Mouse (Mus musculus): ENCODE measurements around the gene Retreg3.
"Not testable (repeated sequence)": the region's sequence is repeated elsewhere in the genome, so short reads cannot be mapped to it uniquely, and the experiment has no call there.

Gene Retreg3

GRCm38 (mm10) chr11:101149178-101150105, 29.7 kb upstream of the Retreg3 start:
- intact Hi-C loops (cut with DNase I): no loop called here

- intact Hi-C loops (cut with DNase I): no loop called here
Observed at GRCm38 (mm10) chr11:101148751-101149150, 29.1 kb upstream of the Retreg3 start.

DNA sequence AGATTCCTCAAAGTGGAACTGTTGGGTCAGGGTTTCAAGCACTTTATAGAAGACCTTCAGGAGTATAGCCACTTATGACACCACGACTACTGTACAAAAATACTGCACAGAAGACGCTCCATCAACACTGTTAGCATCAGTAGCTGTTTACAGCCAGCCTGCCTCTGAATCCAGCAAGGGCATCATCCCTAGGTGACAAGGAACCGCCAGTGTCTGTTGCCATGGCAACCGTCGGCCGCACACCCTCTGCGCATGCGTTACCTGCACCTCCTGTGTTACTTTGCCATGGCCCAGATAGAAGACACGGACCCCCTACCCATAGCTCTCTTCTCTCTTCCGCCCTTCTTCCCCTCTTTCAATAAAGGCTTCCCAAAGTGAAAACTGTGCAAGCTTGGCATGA, 26.7 kb upstream of the Retreg3 start:
- intact Hi-C loops (cut with DNase I): no loop called here

DNA sequence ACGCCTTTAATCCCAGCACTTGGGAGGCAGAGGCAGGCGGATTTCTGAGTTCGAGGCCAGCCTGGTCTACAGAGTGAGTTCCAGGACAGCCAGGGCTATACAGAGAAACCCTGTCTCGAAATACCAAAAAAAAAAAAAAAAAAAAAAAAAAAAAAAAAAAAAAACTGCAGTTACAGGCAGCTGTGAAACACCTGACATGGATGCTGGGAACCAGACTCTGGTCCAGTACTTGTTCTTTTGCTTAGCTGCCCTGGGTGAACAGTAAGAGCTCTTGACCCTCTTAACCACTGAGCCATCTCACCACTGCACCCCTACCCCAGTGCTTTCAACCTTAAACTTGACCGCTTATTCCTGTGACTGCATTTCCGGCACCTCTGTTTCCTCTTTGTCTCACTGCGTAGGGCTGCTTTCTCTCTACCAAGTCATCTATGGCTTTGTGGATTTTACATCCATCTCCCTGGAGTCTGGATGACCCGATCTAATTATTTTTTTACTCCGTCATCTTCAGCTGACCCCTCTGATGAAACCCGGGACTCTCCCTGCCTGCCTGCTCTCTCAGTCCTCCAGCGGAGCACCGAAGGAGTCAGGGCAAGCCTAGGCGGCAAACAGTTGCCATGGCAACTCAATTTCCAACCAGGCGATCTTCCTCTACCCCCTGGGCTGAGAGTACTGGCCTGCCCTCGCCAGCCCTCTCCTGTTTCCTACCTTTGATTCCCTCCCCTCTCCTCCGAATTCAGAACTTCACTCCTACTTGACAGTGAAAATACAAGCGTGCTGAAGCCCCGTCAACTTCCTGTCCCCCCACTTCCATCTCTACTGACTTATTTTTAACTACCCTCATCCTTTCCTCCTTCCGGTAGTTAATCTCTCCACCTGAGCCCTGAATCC, 23.9 kb upstream of the Retreg3 start:
- intact Hi-C loops (cut with DNase I): no loop called here

DNA sequence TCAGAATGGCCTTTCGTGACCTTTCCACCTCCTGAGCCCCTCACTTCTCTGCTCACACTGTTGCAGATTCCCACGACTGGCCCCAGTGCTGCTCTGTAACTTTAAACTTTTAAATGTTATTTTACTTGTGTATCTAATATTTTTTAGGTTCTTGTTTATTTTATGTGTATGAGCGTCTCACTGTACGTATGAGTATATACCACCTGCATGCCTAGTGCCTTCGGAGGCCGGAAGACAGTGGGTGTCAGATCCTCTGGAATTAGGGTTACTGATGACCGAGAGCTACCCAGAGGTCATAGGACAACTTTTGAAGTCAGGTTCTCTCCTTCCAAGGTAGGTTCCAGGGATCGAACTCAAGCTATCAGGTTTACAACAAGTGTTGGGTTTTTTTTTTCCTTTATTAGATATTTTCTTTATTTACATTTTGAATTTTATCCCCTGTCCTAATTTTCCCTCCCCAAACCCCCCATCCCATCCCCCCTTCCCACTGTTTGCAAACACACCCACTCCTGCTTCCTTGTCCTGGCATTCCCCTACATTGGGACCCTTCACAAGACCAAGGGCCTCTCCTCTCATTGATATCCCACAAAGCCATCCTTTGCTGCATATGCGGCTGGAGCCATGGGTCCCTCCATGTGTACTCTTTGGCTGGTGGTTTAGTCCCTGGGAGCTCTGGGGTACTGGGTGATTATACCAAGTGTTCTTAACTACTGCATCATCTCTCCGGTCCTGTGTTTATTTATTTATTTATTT, 22.7 kb upstream of the Retreg3 start:
- intact Hi-C loops (cut with DNase I): no loop called here

DNA sequence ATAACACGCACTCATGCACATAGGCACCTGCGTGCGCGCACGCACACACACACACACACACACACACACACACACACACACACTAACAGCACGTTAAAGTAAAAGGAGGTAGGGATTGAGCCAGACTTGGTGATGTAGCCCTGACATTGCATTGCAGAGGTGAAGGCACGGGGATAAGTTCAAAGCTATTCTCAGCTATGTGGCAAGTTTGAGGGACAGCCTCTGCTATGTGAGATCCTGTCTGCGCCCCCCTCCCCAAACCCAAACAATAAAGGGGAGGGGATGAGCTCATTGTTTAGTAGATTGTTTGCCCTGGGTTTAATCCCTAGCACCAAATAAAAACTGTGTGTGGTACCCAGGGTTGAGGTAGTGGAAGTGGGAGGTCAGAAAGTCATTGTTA, 21.4 kb upstream of the Retreg3 start:
- intact Hi-C loops (cut with DNase I): no loop called here

DNA sequence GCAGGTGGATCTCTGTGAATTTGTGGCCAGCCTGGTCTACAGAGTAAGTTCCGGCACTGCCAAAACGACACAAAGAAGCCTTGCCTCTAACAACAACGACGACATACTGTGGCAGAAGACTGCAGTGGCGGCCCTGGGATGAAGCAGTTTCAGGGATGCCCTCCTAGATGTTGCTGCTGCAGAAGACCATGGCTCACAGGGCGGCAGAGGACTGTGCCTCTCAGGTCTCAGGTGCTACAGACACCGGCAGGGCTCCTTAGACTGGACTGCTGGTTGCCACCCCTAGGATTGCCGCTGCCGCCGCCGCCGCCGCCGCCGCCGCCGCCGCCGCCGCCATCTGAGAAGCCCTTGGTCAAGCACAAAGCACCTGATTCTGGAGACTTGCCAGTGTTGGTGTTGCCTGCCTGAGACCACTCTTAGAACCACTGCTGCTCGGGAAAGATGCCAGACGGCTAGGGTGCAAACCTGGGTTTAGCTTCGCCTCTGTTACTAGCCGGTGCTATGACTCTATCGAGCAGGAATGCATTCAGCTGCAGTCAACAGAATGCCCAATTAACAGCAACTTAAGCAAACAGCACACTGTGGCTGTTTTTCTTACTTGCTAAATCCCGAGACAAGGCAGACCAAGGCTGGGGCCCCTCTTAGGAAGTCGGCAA, 20.6 kb upstream of the Retreg3 start:
- intact Hi-C loops (cut with DNase I): no loop called here

DNA sequence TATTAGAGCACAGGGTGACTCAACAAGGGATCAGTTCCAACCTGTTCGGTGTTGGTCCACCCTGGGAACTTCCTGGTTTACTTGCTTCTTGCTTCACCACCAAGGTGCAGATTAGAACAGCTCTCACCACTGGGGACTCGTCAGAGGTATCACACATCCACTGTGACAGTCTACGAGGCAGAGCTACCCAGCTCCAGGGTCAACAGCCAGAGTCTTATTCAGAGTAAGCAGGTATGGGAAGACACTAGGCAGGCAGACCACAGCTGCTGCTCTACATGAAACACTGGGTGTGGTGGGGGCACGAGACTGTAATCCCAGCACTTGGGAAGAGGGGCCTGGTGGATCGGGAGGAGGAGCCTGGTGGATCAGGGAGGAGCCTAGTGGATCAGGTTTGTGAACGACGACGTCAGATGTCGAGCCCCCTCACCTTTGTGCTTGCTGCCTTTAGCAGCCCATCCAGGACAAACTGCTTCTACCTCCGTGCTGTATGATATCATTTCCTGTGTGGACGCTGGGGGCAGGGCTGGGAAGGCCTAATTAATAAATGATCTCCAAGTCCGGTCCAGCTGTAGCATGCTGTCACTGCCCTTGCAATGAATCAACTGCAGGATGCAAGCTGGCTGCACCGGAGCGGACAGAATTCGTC, 19.0 kb upstream of the Retreg3 start:
- intact Hi-C loops (cut with DNase I): loop anchor here (5.0 kb wide), 1 partner anchor 34 kb away; the partner anchor contains the start of genes Cntnap1 and Plekhh3

DNA sequence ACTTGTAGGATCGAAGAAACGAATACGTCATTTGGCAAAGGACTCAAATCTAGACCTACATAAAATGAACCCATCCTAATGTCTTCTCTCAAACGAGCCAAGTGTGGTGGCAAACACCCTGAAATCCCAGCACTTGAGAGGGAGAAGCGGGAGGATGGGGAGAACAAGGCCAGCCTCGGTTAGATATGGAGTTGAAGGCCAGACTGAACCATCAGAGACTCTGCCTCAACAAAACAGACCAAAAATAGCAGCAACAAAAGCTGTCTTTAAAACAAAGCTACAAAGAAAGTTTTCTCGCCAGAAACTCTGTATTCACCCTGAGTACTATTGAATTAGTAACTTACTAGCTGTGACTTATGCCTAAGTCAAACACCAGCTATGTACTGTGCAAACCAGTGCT, 17.3 kb upstream of the Retreg3 start:
- intact Hi-C loops (cut with DNase I): loop anchor here (5.0 kb wide), 1 partner anchor 35 kb away; the partner anchor contains the start of genes Cntnap1 and Plekhh3

DNA sequence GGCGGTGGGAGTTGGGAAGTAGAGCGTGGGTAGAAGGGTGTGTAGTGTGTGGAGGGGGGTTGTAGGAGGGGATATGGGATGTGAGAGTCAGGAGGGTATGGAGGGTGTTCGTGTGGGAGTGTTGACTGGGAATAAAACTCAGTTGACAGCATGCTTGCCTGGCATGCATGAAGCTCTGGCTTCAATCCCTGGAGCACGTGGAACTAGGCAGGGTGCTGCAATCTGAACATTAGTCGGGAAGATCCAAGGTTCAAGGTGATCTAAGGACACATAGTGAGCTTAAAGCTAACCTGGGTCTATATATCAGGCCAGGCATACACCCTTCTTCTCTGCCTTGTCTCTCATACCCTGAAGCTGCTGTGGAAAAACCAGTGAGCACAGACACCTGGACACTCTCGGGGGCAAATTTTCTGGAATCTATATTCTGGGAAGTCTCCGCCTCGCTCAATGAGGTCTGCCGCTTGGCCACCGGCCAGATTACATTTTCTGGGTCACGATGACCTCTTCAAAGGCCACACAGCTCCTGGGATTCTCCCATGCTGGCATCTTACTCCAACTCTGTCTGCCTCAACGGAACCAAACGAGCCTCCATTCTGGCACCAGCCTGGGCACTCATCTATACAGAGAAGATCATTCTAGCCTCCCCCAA, 14.6 kb upstream of the Retreg3 start:
- intact Hi-C loops (cut with DNase I): no loop called here

- intact Hi-C loops (cut with DNase I): no loop called here
Observed at GRCm38 (mm10) chr11:101133037-101133436, 13.3 kb upstream of the Retreg3 start.

DNA sequence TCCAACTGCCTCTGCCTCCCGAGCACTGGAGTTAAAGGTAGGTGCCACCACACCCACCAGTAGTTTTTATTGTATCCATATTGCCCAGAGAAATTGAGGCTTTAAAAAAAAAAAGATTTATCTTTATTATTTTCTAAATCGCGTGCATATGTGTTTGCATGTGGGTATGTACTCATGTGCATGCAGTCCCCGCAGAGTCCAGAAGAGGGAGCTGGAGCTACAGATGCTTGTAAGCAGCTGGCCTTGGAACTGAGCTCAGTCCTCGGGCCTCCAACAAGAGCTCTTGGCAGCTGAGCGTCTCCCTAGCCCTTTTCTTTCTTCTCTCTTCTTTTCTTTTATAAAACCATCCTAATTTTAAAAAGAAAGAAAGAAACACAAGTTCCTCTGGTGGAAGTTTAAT, 12.0 kb upstream of the Retreg3 start:
- intact Hi-C loops (cut with DNase I): no loop called here

DNA sequence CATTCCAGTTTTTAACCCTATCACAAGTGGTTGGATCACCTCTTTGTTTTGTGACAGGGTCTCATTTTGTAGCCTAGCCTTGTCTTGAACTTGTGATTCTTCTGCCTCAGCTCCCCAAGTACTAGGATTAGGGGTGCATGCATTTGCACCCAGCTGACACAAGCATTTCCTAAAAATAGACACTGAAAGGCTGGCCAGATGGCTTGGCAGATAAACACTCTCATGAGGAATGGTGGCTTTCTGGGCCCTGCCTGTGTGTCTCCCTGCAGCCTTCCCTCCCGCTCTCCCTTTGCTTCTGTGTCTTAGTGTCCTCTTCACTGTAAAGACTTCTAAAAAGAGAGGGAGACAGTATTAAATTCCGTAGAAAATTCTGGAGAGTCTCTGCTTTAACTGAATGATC, 11.5 kb upstream of the Retreg3 start:
- intact Hi-C loops (cut with DNase I): no loop called here

GRCm38 (mm10) chr11:101130056-101130756, 10.5 kb upstream of the Retreg3 start:
- intact Hi-C loops (cut with DNase I): no loop called here

GRCm38 (mm10) chr11:101128996-101129577, 9.4 kb upstream of the Retreg3 start:
- intact Hi-C loops (cut with DNase I): no loop called here

GRCm38 (mm10) chr11:101127075-101127474, 7.4 kb upstream of the Retreg3 start:
- intact Hi-C loops (cut with DNase I): no loop called here

DNA sequence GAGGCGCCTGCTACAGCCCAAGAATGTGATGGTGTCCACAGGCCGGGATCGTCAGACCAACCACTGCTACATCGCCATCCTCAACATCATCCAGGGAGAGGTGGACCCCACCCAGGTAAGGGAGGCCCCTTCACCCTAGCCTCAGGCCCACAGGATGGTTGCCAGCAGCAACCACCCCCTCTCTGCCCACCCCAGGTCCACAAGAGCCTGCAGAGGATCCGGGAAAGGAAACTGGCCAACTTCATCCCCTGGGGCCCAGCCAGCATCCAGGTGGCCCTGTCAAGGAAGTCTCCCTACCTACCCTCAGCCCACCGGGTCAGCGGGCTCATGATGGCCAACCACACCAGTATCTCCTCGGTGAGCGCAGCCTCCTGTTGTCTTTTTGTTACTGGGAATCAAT, 5.3 kb upstream of the Retreg3 start:
- intact Hi-C loops (cut with DNase I): not testable (repeated sequence)

DNA sequence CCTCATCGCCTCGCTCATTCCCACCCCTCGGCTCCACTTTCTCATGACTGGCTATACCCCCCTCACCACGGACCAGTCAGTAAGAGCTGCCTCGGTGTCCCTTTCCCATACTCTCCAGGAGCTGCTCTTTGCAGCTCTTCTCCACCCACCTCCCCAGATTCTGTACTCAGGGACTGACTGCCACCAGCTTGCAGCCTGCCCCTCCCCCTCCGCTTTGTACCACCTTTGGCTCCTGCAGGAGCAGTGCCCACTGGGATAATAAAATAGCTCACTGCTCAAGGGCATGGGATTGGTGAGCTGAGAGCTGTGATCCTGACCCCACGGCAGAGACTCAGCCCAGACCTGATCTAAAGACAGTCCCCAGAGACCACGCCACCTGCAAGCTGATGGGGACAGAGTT, 4.8 kb upstream of the Retreg3 start:
- intact Hi-C loops (cut with DNase I): not testable (repeated sequence)

Data from adrenal gland (tissue).